Mouse (Mus musculus) R1 (cell line): ENCODE results near the gene Chit1.

Source experiments
- DNase-seq: peaks from one replicate; pipeline ENCODE4 v3.0.0-alpha.2; 2018; ENCODE audit warnings: low read depth, low spot score

Chit1 gene

DNA sequence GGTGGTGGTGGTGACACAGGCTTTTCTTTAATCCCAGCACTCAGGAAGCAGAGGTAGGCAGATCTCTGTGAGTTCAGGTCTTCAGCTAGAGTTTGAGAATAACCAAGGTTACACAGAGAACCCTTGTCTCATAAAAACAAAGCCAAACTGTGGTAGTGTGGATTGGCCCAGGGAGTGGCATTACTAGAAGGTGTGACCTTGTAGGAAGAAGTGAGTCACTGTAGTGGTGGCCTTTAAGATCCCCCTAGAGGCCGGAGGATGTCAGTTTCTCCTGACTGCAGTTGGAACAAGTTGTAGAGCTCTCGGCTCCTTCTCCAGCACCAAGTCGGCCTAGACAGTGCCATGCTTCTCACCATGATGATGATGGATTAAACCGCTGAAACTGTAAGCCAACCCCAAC lies at the start of gene Chit1:
Chit1 (plus strand) TSS at position 264 of the 400 bp plus-strand sequence.
- peak; percentile 65 for DNase-seq

DNA sequence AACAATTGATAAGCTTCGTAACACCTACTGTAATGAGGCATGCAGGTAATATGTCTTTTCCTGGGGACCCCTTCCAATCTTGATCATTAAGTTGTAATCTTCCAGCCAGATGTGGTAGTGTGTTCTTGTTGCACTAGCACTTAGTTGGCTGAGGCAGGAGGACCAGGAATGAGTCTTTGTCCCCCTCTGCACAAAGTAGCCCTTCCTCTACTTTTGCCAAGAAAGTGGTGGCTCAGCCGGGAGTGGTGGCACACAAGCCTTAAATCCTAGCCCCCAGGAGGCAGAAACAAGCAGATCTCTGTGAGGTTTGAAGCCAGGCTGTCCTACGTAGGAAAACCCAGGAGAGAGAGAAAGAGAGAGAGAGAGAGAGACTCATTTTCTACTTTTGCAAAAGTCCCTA lies 49.1 kb upstream of the Chit1 start:
- no peak for DNase-seq

DNA sequence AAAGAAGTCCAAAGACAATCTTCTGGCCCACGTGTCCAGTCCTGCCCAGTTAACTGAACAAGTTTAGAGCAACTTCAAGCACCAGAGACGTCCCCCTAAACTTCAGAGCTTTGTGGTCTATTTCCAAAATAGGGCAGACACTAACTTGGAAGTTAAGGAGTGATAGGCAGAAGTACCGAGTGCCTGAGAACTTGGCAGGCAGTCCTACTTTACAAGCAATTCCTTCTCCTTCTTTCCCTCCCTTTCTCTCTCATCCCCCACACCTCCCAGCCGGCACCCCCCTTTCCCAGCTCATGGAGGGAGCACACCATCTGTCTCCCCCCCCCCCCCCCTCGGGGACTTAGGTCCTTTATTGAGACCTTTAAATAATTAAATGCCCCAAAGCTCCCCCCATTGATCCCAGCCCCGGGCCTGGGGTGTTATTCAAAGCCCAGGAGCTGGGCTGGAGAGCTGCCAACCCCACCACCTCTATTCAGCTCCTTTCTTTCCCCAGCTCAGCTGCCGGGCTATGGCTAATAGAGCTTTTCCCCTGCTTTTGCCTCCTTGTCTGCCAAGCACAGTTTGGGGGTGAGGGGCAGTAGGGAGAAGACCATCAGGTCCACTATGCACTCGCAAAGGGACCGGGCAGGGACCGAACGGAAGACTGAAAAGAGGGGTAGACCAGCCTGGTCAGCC lies 48.5 kb upstream of the Chit1 start:
- DNase-seq = no peak

DNA sequence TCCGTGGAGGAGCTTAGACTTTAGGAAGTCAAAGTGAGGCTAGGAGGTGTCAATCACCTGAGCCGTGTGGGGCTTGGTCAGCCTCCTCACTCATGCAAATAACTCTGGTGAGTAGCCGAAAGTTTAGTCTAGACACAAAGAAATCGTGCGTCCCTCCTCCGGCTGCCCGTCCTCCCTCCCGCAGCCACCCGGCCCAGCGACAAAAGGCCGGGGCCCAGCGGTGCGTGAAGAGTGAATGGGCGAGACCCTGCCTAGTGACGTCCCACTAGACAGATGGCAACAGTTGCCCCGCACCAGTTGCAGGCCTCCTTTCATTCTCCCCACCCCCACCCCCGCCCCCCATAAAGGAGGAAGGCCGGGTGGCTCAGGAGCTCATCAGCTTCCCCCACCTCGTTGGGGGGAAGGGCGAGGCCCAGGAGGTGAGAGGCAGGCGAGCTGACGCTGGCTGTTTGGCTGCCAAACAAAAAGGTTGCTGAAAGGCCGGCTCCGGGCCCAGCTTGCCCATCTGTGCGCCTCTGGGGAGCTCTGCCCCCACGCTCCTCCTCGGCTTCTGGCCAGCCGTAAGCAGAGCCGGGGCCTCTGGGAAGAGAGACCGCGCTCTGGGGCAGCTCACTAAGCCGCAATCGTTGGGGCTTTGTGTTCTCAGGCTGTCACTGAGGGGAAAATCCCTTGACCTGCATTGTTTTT lies 47.8 kb upstream of the Chit1 start:
- peak; percentile 81 for DNase-seq

DNA sequence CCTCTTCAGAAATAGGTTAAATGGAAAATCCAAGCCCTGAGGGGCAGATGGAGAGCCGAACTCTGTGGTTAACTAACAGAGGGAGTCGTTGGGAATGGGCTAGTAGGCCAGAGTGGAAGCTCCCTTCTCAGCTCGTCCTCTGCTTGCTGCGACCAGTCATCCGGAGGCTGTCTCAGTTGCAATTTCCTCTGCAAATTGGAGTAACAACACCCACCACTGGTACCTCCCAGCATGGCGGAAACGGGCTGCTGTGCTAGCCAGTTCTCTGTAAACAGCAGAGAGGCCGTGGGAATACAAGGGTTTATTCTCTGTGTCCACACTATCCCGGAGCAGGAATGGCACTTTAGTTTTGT lies 47.3 kb upstream of the Chit1 start:
- DNase-seq = no peak

DNA sequence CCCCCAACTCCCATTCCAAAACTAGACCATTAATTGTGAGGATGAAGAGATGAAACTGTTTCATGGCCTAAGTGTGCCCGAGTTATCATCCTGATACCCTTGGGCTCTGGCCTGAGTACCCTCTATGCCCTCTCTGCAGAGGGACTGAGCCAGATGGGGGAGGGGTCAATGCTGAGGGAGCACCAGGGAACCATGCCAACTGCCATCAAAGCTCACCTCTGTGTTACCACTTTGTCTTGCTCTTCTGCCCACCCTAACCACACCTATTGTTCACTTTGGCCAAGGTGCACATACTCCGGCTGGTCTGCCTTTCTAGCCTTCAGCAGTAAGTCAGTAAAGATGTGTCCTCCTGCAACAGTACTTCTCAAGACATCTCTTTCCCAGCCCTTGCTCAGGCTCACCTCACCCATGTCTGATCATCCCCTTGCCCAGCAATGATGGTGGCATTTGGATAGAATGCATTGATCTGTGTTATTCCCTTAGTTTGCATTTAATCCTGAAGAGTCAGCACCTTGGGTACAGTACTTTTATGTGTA lies 46.7 kb upstream of the Chit1 start:
- no peak for DNase-seq

DNA sequence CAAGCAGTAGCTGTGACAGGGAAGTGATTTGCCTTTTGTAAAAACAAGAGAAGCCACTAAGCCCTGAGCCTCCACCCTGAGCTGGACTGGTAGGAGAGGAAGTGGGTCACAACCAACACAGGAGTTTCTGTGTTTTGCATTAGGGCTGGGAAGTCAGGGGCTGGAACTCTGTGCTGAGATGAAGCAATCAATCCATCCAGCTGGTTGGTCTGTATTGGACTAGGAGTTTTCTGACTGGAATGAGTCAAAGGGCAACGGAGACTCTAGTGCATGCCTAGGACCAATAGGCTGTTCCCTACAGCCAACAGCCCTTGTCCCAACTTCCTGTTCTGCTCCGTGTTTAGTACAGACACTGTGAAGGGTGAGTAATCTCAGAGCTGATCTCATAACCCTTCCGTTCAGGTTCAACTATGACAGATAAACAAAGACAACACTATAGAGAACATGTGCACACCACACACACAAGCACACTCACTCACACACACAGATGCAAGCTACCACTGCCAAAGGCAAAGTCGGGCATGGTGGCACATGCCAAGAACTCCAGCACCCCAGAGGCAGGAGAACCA lies 45.7 kb upstream of the Chit1 start:
- DNase-seq = no peak

DNA sequence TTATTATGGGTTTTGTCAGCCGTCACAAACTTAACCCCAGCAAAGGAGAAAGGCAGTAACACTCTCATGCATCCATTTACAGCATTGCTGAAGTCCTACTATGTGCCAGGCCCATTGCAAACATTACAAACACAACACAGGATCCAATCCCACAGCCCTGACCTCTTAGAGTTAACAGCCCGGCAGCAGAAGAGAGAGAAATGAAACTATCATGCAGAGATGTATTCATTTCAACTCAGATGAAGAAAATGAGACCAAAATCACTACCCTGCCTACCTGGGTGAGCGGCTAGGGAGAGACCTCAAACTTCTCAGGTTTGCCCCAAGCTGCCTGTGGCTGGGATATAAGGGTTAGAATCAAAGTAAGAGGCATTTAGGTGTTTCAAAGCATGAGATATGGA lies 44.5 kb upstream of the Chit1 start:
- DNase-seq = no peak

DNA sequence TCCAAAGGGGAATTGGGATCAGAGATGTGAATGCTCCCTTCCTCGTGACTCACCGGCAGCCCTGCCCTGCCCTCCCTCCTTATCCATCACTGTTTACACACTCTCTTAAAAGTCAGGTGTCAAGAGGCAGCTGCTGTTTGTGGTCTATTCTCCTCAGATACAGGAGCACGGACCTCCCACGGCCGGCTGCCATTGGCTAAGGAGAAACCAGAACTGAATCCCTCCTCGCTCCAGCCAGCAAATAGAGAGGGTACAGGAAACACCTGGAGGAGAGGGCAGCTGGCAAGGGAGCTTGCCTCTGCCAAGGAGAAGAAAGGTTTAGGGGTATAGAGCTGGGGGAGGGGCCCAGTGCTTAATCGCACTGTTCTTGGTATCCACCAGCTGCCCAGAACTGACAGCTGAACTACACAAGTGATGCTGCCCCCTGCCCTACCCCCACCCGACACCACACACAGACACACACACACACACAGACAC lies 43.9 kb upstream of the Chit1 start:
- no peak for DNase-seq

DNA sequence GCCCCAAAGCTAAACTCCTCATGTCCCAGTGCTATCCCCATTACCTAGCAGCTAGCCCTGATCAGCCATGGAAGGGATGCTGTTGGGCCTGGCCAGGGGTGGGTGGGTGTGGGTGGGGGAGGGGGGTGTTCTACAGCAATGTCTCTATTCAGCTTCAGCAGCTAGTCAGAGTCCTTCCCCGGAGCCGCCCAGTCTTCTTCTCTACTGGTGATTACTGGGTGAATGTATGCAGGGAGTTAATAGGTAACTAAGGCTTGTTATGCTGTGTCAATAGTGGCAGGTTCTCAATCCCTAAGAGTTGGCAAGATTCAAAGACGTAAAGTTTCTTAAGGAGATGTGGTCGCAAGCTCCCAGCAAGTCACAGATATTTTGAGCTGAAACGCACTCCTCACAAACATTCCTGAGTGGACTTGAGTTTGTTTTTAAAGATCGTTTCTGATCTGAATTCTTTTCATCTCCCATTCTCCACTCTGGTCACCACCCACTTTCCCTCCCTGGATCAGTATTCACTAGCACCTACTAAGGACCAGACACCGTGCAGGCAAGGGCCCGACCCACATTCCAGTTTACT lies 40.9 kb upstream of the Chit1 start:
- peak; percentile 23 for DNase-seq

DNA sequence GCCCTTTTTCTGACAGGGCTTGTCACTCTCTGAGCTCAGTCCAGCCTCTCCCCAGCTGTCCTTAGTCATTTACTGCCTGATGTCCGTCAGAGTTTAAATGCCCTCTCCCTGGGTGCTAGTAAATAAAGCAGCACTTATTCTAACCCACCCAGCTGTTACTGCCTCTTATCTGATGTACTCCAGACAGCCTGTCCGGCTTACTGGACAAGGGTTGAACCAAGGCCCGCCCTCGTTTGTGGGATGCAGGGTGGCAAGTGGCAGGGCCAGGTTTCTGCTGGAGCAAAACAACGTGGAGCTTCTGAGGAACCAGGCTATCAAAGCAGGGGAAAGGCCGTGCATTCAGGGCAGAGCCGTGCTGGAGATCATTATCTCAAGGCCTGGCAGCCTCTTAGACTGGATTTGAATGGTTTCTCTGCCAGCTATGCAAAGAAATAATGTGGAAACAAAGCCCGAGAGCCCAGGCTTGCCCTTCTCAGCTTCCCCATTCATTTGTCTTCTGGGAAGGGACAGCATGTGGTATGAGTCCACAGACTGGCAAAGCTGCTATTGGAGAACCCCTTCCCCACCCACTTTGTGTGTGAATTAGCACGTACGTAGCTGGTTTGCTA lies 39.5 kb upstream of the Chit1 start:
- DNase-seq = no peak

DNA sequence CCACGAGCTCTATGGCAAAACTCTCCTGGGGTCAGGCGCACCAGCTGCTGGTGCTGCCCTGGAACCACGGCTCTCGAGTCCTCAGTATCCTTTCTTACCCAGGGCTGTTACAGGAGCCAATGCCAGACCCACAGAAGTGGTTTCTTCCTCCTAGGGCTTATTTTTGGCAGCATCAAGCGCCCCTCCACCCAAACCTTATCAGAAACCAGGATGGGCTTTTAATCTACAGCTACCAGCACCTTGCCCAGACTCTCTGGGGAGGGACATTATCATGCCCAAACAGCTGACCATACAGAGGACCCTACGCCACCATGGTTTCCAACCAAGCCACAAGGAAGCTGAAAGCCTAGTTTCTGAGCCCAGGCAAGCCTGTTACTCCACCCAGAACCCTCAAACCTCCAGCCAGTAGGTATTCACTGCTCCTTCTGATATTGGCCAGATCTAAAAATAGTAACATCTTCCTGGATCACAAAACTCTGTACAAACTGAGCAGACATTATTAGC lies 37.9 kb upstream of the Chit1 start:
- no peak for DNase-seq

DNA sequence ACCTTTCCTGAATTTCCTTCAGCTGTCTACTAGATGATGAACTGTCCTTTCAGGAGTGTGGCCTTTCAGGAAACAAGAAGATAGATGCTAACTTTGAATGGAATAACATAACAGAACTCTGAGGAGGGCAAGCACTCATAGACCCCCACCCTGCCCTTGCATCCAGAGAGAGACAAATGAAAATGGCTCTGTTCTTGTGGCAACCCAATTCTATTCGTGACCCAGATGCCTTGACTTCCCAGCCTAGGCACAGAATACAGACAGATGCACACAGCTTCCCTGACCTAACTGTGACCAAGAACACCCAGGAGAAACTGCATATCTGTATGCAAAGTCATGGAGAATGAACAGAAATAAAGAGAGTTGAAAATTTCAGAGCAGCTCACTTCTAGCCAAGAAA lies 37.4 kb upstream of the Chit1 start:
- DNase-seq = no peak

DNA sequence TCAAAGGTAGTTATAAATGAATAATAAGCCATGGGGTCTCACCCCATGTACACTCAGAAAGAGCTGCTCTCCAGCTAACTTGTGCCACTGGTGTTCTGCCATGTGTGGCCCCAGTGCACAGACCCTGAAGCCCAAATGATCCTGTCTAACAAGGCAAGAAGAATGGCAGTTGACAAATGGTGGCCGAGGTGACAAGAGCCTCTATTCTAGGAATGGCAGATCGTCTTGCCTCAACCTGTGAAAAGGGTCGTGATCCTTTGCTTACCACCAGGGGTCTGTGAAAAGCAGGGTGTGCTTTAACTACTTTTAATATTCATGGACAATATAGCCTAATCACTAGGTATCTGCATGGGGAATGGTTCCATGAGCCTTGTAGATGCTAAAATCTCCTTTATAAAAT lies 36.9 kb upstream of the Chit1 start:
- no peak for DNase-seq

DNA sequence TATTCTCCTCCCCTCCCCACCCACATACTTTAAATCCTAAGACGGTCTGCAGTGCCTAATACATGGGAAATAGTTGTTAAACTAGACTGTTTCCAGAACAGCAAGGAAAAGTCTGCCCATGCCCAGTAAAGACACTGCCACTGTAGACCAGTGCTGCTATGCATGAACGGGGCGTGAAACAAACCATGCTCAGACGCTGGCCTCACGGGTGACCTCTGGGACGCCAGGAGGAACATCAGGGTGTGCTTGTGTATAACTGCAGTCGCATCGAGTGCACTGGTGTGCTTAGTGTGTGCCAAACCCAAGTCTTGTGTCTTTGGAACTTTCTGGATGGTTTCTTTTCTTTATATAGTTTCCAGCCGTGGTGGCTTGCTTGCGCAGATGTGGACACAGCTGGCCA lies 36.4 kb upstream of the Chit1 start:
- no peak for DNase-seq

DNA sequence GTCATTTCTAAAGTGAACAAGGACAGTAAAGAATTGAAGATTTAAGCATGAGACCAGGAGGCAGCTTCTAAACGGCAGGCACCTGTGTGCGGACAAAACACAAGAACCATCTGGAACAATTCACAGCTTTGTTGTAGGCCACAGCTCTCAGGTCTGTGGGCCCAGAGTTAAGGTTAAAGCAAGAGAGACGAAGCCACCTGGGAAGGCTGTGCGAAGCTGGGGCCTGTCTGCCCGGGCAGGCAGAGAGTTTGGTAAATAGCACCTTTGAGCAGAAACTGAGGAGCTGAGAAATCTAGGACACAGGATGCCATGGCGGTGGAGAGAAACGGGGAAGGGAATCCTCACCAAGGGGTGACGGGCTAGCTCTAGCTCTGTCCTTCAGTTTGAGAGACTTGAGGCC lies 35.5 kb upstream of the Chit1 start:
- no peak for DNase-seq

DNA sequence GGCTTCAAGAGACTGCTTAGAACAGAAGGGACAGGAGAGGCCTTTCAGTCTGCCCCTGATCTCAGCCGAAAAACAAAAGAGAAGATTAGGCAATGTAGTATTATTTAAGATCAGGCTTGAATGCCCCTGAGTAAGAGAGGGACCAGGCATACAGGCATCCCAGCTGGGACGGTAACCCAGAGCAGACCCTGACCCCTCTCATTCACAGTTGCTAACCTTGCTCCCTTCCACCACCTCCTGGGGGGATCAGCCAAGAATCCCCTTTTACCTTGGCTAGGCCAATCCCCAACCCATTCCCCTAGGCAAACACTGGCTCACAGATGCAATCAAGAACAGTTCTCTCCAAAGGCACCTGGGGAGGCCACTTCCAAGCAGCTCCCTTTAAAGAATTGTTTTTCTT lies 34.3 kb upstream of the Chit1 start:
- no peak for DNase-seq

DNA sequence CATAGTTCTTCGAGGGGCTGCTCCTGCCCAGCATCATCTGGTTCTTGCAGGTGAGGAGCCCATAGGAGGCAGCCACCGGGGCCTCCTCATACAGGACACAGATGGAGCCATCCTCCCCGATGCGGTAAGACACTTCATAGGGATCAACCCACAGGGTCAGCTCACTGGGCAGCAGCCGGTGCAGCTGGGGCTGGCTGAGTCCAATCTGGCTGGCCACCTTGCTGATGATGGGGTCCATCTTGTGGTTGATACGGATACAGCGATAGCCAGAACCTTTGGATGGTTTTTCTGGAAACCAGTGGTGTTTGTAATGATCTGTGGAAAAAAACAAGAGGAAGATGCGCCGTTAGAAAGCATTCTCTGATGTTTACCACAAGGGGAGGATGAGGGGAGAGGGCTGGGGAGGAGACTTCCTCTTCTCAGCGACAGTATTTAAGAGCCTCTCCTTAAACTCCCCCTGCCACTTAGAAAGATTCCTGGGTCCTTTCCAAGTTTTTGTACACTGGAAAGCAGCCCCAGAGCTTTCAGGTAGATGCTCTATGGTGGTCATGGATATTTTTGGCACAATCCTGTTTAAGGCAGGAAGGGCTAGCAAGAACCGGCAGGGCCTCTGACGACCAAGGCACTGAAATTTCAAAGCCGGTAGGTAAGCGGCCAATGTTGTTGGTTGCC lies 33.5 kb upstream of the Chit1 start:
- DNase-seq = no peak

DNA sequence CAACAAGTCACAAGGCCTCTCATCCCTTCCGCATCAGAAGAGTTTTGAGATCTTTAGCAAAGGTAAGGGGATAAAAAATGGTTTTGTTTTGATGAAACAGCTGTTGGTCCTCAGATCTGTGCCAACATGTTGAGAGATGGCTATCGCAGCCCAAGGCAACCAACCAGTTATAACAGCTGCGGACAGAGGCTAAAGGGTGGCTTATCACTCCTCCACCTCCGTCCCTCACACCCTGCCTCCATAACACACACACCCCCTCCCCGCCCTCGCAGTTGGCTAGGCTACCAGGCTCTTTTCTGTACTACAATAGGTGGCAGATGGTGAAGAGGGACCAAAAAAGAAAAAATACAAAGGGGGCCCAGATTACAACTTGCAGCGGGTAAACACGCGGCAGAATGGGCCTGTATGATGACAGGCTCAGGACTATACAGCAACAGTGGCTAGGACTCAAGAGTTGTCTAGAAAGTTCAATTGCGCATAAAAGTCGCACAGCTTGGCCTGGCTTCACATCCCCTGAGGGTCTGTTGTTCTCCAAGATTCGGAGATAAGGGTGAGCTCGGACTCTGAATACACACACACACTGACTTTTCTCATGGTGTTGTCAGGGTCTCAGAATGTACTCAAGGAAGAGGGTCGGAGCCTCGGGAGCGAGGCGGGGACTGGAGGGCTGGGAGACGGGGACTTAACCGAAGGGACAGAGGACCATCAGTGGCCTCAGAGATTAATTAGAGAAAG lies 32.8 kb upstream of the Chit1 start:
- DNase-seq = peak; percentile 32

DNA sequence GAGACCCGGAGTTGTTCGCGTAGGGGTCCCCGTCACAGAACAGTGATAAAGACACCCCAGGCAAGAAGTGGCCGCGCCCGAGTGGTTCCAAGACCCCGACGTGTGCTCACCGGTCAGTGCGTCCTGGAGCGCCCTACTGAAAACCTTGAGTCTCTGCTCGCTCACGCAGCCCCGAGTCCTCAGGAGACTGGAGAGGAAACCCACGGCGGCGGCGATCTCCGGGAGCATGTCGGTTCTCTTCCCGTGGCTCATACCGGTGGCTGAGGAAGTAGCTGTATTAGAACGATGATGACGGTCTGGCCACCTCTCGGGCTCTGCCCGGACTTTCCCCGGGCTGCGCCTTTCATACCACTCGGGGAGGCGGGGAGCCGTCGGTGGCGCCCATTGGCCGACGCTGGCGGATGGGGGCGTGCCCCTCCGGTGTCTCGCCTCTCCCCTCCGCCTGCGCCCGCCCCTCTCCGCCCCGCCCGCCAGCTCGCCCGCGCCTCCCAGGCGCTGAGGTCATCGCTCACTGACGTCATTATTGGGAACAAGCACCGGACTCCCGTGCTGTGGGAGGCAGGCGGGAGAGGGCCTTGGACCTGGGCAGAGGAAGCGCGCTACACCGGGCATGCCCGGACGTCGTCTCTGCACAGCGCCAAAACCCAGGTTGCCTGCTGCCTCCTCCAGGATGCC lies 32.1 kb upstream of the Chit1 start, which contains the start of gene Btg2:
Btg2 (minus strand) TSS at position 319 of the 675 bp plus-strand sequence.
- peak; percentile 92 for DNase-seq
